Mouse (Mus musculus): ENCODE results near the gene Srpr. TPM values are rescaled to one million over a fixed set of nuclear protein-coding genes. Genes with fewer than 3 reads are reported as not detected.
A peak's percentile ranks its signal among the peaks of the same experiment; 100 is the strongest.

The Srpr gene
- polyA plus RNA-seq, 1 experiment from 2014 or later = 148 TPM

DNA sequence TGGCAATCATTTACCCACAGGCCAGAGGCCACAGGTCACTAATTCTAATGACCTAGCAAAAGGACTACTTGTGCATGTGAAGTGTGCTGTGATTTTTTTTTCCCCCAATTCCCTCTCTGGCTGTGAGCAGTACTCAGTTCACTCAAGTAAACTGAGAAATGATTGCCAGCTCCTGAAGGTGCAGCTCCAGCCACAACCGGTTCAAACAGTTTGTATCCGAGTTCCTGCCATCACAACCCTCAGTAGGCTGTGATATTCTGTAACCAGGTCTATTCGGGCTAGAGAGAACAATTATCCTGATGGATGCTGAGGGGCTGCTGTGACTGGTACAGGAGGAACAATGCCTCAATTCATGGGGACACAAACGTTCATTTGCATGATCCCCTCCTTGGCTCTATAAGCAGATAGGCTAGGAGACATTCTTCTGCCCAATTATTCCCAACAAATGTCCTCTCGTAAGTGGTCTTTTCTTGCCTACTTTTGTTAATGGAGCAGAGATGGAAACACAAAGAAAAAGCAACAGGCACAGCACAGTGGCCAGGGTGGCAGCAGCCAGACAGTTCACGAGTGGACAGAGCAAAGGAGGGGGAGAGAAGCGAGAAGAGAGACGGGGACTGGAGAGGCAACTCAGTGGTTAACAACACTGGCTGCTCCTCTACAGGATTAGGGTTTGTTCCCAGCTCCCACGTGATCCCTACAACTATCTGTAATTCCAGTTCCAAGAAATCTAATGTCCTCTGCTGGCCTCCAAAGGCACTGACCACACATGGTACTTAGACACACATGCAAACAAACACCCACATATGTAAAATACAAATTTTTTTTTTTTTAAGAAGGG lies 33.0 kb upstream of the Srpr start:
- H3K9me3 ChIP-seq = no peaks in the 10 kb centered on the region
- 65% methylated on average over 9 of the region's 9 CpGs for WGBS
- no peak overlapping the region for H3K9ac ChIP-seq
- no peak overlapping the region for H3K4me2 ChIP-seq (replicated peaks)
- no peak overlapping the region for H3K4me3 ChIP-seq
- H3K27me3 ChIP-seq = no peaks in the 10 kb centered on the region
- H3K27ac ChIP-seq = no peak overlapping the region
- no peak for ATAC-seq (ENCODE audit: low FRiP score, low read depth)
- H3K36me3 ChIP-seq = peaks cover 36% of the 10 kb centered on the region
- no peaks in the 10 kb centered on the region for H3K4me1 ChIP-seq

DNA sequence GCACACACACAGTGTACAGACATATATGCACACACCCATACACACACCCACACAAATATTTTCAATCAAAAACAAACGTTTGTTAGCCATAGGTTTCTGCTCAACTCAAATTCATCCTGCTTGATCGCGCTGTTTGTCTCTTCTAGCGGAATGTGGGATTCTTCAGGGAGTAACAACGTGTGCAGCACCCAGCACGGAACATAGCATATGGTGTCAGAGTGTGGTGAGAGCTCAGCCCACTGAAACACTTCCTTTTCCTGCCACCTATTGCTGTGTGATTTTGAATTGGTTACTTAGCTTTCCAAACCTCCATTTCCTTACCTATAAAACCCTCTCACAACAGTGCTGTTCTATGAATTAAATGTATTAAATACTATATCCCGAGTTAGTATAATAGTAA lies 29.9 kb upstream of the Srpr start:
- WGBS = 89% methylated on average over 7 of the region's 7 CpGs
- no peak overlapping the region for H3K27ac ChIP-seq
- H3K27me3 ChIP-seq = no peaks in the 10 kb centered on the region
- no peak overlapping the region for H3K4me2 ChIP-seq (replicated peaks)
- no peaks in the 10 kb centered on the region for H3K9me3 ChIP-seq
- H3K4me1 ChIP-seq = peaks cover 10% of the 10 kb centered on the region
- peaks cover 25% of the 10 kb centered on the region for H3K36me3 ChIP-seq
- no peak overlapping the region for H3K9ac ChIP-seq
- no peak overlapping the region for H3K4me3 ChIP-seq
- no peak for ATAC-seq (ENCODE audit: low FRiP score, low read depth)

DNA sequence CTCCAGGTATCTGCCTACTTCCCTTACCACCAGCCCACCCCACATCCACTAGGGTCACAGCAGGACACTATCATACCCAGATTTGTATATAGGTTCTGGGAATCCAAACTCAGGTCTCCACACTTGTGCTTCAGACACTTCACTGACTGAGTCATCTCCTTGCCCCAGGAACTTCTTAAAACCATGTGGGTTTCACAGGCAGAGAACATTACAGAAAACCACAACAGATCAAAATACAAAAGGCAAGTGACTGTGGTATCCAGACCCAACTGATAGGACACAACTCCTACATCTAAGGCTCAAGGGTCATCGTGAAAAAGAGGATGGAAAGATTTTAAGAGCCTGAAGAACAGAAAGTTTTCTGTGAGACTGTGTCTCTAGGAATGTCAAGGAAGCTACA lies 26.6 kb upstream of the Srpr start:
- H3K4me2 ChIP-seq (replicated peaks) = no peak overlapping the region
- ATAC-seq (ENCODE audit: low FRiP score, low read depth) = no peak
- peaks cover 15% of the 10 kb centered on the region for H3K4me1 ChIP-seq
- H3K9ac ChIP-seq = no peak overlapping the region
- H3K9me3 ChIP-seq = no peaks in the 10 kb centered on the region
- no peak overlapping the region for H3K4me3 ChIP-seq
- H3K27me3 ChIP-seq = no peaks in the 10 kb centered on the region
- 77% methylated on average over 1 of the region's 1 CpGs for whole genome bisulfite sequencing
- peaks cover 21% of the 10 kb centered on the region for H3K36me3 ChIP-seq
- no peak overlapping the region for H3K27ac ChIP-seq

- no peaks in the 10 kb centered on the region for H3K27me3 ChIP-seq
- peak; percentile 97 for ATAC-seq (ENCODE audit: low FRiP score, low read depth)
- WGBS = under 1% methylated on average over 38 of the region's 38 CpGs
Observed at GRCm38 (mm10) chr9:35175251-35176123, 24.5 kb upstream of the Srpr start, which contains the start of gene Dcps. Dcps (minus strand) TSS chr9:35176061.

DNA sequence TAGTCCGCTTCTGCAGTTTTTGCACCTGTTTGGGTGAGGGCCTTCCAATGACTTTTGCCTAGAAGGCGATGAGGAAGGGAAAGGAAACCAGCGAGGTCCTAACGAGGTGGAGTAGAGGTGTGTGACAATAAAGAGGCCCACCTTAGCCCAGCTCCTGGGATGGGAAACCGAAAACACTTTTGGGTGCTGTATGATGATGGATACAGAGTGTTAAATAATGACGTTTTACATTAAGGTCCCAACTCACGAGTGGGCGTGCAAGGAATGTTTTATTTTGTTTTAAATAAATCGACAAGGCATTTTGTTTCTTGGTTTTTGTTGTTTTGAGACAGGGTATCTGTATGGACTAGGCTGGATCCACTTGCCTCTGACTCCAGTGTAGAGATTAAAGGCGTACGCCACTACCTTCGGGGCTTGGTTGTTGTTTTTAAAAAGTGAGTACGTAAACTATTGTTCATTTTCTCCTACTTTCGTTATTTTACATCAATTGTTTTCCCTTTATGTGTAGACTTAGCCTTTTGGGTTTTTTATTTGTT lies 23.8 kb upstream of the Srpr start:
- 52% methylated on average over 14 of the region's 14 CpGs for WGBS
- no peak for ATAC-seq (ENCODE audit: low FRiP score, low read depth)

More at GRCm38 (mm10) chr9:35175251-35176123, 24.5 kb upstream of the Srpr start, which contains the start of gene Dcps:
- peak within 1 kb of the TSS; percentile 85 for H3K27ac ChIP-seq
- H3K4me2 ChIP-seq (replicated peaks) = peak within 1 kb of the TSS; percentile 81
- H3K4me3 ChIP-seq = peak within 1 kb of the TSS; percentile 66
- H3K36me3 ChIP-seq = peaks cover 6% of the 10 kb centered on the region
- peaks cover 15% of the 10 kb centered on the region for H3K4me1 ChIP-seq
- peak within 1 kb of the TSS; percentile 72 for H3K9ac ChIP-seq
- no peaks in the 10 kb centered on the region for H3K9me3 ChIP-seq

DNA sequence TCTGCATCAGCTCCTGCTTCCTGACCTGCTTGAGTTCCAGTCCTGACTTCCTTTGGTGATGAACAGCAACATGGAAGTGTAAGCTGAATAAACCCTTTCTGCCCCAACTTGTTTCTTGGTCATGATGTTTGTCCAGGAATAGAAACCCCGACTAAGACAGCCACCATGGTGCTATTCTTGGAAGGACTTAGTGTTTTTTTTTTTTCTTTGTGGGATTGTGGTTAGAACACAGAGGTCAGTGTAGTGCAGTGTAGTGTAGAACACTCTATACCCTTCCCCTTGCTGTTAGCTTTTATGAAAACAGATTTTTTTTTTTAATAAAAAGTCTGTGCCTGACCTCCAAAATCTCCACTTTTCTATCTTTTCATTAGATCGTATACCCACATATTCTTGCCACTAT lies 17.1 kb upstream of the Srpr start:
- H3K4me1 ChIP-seq = no peaks in the 10 kb centered on the region
- no peak for ATAC-seq (ENCODE audit: low FRiP score, low read depth)
- no peaks in the 10 kb centered on the region for H3K27me3 ChIP-seq
- H3K36me3 ChIP-seq = peaks cover 12% of the 10 kb centered on the region
- no peak overlapping the region for H3K9ac ChIP-seq
- H3K4me3 ChIP-seq = no peak overlapping the region
- H3K27ac ChIP-seq = no peak overlapping the region
- WGBS = 78% methylated on average over 2 of the region's 2 CpGs
- no peak overlapping the region for H3K4me2 ChIP-seq (replicated peaks)
- no peaks in the 10 kb centered on the region for H3K9me3 ChIP-seq

More for the DNA sequence above, 23.8 kb upstream of the Srpr start:
- peaks cover 15% of the 10 kb centered on the region for H3K4me1 ChIP-seq
- H3K4me3 ChIP-seq = peak overlapping the region; percentile 66
- no peaks in the 10 kb centered on the region for H3K9me3 ChIP-seq
- H3K36me3 ChIP-seq = no peaks in the 10 kb centered on the region
- H3K27ac ChIP-seq = no peak overlapping the region
- H3K4me2 ChIP-seq (replicated peaks) = peak overlapping the region; percentile 81
- H3K9ac ChIP-seq = no peak overlapping the region
- H3K27me3 ChIP-seq = no peaks in the 10 kb centered on the region

DNA sequence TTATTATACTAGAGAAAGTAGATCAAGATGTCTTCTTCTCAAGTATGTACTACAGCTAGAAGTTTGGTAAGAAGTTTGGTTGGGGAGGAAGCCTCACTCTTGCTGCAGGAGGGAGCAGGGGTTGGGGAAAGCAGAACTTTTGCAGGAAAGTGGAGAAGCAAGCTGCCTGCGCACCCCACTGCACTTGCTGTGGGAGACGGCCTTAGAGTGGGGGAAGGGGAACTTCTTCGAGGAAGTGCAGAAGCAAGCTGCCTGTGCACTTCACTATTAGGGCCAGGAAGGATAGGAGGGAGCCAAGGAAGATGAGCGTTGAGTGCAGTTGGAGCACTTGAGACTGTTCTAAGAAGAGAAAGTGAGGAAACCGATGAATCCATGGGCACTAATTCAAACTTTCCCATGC lies 16.6 kb upstream of the Srpr start:
- WGBS = 65% methylated on average over 5 of the region's 5 CpGs
- H3K27ac ChIP-seq = no peak overlapping the region
- H3K27me3 ChIP-seq = no peaks in the 10 kb centered on the region
- H3K9me3 ChIP-seq = no peaks in the 10 kb centered on the region
- H3K9ac ChIP-seq = no peak overlapping the region
- H3K36me3 ChIP-seq = peaks cover 17% of the 10 kb centered on the region
- no peak for ATAC-seq (ENCODE audit: low FRiP score, low read depth)
- no peak overlapping the region for H3K4me2 ChIP-seq (replicated peaks)
- H3K4me1 ChIP-seq = no peaks in the 10 kb centered on the region
- no peak overlapping the region for H3K4me3 ChIP-seq

DNA sequence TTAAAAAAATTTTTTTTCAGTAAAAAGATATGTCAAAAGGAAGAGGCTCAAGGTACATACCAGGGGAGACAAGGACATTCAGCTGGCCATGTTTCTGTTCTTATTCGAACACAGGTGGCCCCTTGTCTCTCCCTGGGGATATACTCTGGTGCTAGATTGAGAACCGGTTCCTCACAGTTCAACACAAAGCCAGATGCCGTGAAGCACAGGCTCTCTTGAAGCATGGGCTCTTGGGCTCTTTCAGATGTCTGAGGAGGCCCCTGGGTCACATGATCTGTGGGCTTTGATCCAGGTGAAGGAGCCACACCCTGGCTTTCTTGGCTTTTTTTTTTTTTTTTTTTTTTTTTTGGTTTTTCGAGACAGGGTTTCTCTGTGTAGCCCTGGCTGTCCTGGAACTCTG lies 13.5 kb upstream of the Srpr start:
- WGBS = 84% methylated on average over 3 of the region's 4 CpGs
- no peak overlapping the region for H3K4me3 ChIP-seq
- H3K4me1 ChIP-seq = no peaks in the 10 kb centered on the region
- H3K4me2 ChIP-seq (replicated peaks) = no peak overlapping the region
- H3K27me3 ChIP-seq = no peaks in the 10 kb centered on the region
- no peak overlapping the region for H3K9ac ChIP-seq
- H3K36me3 ChIP-seq = peaks cover 47% of the 10 kb centered on the region
- ATAC-seq (ENCODE audit: low FRiP score, low read depth) = no peak
- no peak overlapping the region for H3K27ac ChIP-seq
- H3K9me3 ChIP-seq = no peaks in the 10 kb centered on the region

DNA sequence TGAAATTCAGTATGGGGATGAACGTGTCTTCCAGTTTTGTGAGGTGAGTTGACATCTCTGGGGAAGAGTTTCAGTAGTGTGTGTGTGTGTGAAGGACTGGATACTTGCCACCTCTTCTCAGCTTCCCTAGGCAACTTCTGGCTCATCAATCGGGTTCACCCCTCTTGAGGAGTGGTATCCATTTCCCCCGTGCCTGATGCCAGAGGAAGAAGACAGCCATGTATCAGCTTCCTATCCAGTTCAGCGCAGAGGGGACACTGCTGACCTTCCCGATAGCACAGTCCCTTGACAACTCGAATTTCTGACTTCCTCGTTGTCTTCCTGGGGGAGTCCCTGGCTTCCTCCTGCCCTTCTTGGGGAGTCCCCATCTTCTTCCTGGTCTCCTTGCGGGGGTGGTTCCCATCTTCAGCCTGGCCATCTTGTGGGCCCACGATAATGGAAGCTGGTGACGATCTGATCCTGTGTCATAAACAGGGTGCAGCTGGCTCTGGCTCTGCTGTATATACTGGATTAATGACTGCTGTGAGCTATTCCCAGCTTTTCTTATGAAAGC lies 12.5 kb upstream of the Srpr start:
- no peaks in the 10 kb centered on the region for H3K9me3 ChIP-seq
- WGBS = 86% methylated on average over 10 of the region's 10 CpGs
- no peak for ATAC-seq (ENCODE audit: low FRiP score, low read depth)
- H3K27me3 ChIP-seq = no peaks in the 10 kb centered on the region
- H3K27ac ChIP-seq = no peak overlapping the region
- no peak overlapping the region for H3K4me3 ChIP-seq
- H3K9ac ChIP-seq = no peak overlapping the region
- H3K4me2 ChIP-seq (replicated peaks) = no peak overlapping the region
- H3K36me3 ChIP-seq = peaks cover 52% of the 10 kb centered on the region
- H3K4me1 ChIP-seq = no peaks in the 10 kb centered on the region

- no peak for ATAC-seq (ENCODE audit: low FRiP score, low read depth)
- Histone ChIP-seq H3K27ac (no peak overlapping the region), H3K27me3 (no peaks in the 10 kb centered on the region), H3K4me2 (replicated peaks) (no peak overlapping the region), H3K4me3 (no peak overlapping the region), H3K9me3 (no peaks in the 10 kb centered on the region), H3K9ac (no peak overlapping the region), H3K36me3 (peaks cover 52% of the 10 kb centered on the region), H3K4me1 (no peaks in the 10 kb centered on the region)
- WGBS = 81% methylated on average over 22 of the region's 22 CpGs
Observed at GRCm38 (mm10) chr9:35188700-35189099, 11.3 kb upstream of the Srpr start.

GRCm38 (mm10) chr9:35192983-35193542 lies 6.9 kb upstream of the Srpr start:
- ATAC-seq (ENCODE audit: low FRiP score, low read depth) = no peak
- no peak overlapping the region for H3K4me2 ChIP-seq (replicated peaks)
- no peaks in the 10 kb centered on the region for H3K9me3 ChIP-seq
- H3K4me1 ChIP-seq = no peaks in the 10 kb centered on the region
- H3K4me3 ChIP-seq = no peak overlapping the region
- H3K27ac ChIP-seq = no peak overlapping the region
- H3K36me3 ChIP-seq = peaks cover 38% of the 10 kb centered on the region
- 80% methylated on average over 11 of the region's 11 CpGs for WGBS
- H3K9ac ChIP-seq = no peak overlapping the region
- no peaks in the 10 kb centered on the region for H3K27me3 ChIP-seq
